Mouse (Mus musculus) left cerebral cortex, postnatal 4 days (tissue): ENCODE measurements around the gene Arhgef39. TPM values are rescaled to one million over a fixed set of nuclear protein-coding genes. Genes with fewer than 3 reads are reported as not detected.
"Not testable (repeated sequence)": the region's sequence is repeated elsewhere in the genome, so short reads cannot be mapped to it uniquely, and the experiment has no call there.

Source experiments
- DNase-seq: peaks from one replicate; pipeline ENCODE4 v3.0.0-alpha.2; 2022
- intact Hi-C: fragments of 180-260 bp; cut with DNase I; formaldehyde crosslinking; loops from one replicate; pipeline ENCODE4 v1.15.1; 2025
- total RNA-seq, 2 experiments: library from RNA; stranded (reverse); gene quantifications; 2 replicates each; pipeline ENCODE4 v1.2.3; 2021

Arhgef39 gene
- total RNA-seq, 2 experiments from 2014 or later: 3.6 to 3.8 TPM

- DNase-seq: no peak
- intact Hi-C loops: no loop called here
These were observed 9.1 kb upstream of the Arhgef39 start for GRCm38 (mm10) chr4:43508666-43508997.

DNA sequence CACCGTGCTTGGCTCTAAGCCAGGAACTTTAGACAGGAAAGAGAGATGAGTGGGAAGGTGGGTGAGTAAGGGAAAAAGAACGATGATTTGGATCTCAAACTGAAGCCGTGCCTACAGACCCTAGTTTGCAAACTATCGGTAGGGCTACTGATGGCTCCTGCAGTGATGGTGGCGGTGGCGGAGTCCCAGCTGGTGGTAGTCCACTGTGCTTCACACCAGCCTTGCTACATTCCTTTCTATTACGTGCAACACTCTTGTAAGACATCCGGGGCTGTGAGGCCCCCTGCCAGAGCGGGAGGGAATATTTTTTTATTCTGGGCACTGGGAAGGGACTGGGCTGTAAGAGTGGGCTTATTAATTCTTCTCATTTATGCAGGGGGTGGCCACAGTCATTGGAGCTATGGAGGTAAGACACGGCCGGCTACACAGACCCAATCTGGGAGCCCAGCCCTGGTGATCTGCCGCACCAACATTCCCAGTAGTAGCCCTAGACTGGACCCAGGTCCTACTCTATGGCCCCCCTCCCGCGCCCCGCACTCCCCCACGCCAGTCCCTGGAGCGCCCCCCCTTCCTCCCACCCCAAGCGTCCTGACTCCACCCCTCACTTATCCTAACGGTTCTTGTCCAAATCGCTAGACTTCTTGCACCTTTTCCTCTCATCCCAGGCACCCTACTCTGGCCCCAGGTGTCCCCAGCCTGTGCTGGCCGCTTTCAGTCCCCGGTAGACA is 8.6 kb upstream of the Arhgef39 start:
- intact Hi-C loops: no loop called here
- no peak for DNase-seq

GRCm38 (mm10) chr4:43506536-43507185 is 7.2 kb upstream of the Arhgef39 start, which contains the start of gene Car9:
Gene Car9 (plus strand): TSS chr4:43506966.
- intact Hi-C loops: no loop called here
- peak; percentile 78 for DNase-seq

DNA sequence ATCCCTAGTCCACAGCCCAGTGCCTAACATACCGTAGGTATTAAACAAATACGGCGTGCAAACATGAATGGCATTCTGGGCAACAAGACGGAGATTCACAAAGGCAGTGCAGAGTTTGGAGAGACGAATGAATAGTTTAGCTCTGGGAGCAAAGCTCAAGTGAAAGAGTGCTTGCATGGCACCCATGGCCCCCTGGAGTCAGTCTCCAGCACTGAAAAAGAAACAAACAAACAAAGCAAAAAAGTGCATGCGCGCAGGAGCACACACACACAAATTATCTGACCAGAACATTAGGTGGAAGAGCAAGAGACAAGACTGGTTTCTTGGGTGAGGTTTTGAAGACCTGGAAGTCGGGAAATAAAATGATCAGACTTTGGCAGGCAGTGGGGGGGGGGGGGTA is 6.6 kb upstream of the Arhgef39 start:
- intact Hi-C loops: no loop called here
- no peak for DNase-seq

DNA sequence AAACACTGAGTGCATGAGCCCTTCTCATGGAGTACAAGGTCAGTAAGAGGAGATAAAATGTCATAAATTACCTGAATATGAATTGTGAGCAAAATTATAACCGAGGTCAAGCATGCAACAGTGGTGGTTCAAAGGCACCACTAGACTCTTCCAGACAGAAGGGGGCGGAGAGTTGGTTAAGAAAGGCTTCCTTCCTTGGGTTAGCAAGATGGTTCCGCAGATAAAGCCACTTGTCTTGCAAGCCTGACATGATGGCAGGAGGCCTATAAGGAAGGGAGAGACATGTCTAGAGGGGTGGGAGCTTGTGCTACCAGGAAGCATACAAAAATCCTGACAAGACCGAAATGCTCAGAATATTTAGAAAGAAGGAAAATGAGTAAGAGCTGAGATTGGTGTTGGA is 4.8 kb upstream of the Arhgef39 start:
- intact Hi-C loops: no loop called here
- DNase-seq: no peak

GRCm38 (mm10) chr4:43503506-43503905 is 4.0 kb upstream of the Arhgef39 start:
- no peak for DNase-seq
- intact Hi-C loops: no loop called here

DNA sequence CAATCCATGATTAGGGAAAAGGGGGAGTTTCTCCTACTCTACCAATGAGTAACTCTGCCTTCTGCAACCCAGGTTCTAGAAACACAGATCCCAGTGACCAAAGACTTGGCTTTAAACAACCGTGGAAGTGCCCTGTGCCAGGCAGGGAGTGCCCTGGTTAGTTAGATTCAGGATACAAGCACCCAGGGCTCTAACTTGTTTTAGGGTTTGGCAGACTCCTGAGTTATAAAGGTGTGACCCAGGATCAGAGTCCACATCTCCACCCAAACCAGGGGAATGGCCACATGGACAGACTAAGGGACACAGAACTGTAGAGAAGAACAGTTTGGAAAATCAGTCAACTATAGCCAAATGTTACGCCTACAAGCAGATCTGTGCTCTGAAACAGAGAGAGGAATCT is 3.5 kb upstream of the Arhgef39 start:
- intact Hi-C loops: no loop called here
- DNase-seq: no peak

DNA sequence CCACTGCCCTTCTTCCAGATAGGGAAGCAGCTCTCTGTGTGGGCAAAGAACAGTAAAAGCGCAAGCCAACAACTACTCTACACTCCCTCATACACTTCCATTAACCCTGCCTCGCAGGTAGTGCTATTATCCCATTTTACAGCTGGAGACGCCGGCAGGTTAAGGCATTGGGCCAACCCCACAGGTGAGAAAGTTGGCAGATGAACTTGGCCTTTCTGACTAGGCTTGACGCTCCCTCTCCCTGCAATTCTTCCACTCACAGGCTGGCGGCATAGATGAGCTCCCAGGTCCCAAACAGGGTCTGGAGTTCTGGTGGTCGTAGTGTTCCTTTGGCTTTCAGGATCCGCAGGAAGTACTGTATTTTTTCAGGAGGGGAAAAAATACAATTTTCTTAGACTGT is 512 bp downstream of the Arhgef39 start:
- DNase-seq: peak; percentile 43
- intact Hi-C loops: no loop called here

- intact Hi-C loops: no loop called here
- no peak for DNase-seq
These were observed 1.5 kb downstream of the Arhgef39 start for GRCm38 (mm10) chr4:43497946-43498345.

GRCm38 (mm10) chr4:43497405-43497804 is 2.1 kb downstream of the Arhgef39 start:
- DNase-seq: no peak
- intact Hi-C loops: no loop called here

- intact Hi-C loops: no loop called here
- DNase-seq: no peak
These were observed 2.9 kb downstream of the Arhgef39 start for GRCm38 (mm10) chr4:43496587-43496986.

DNA sequence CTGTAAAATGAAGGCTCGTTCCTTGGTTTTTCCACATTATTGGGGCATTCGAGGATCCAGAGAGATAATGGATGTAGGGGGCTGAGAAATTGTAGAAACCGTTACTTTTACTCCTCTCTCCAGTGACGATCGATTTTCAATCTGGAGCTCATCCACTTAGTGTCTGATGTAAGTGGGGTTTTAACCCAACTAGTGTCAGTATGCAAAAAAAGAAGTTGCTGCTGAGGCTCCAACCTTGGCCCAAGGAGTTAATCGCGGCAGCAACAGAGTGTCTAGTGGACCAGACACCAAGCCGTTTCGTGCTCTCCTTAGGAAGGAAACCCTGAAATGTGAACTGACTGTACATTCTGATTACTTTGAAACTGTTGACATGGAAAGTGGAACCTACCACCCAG is 5.7 kb downstream of the Arhgef39 start:
- intact Hi-C loops: loop anchor here (5.0 kb wide), 1 partner anchor 52 kb away; the partner anchor contains the start of gene Tesk1

GRCm38 (mm10) chr4:43493186-43493845 is 6.2 kb downstream of the Arhgef39 start:
- intact Hi-C loops: loop anchor here (5.0 kb wide), 1 partner anchor 51 kb away; the partner anchor contains the start of gene Tesk1
- DNase-seq: peak; percentile 98

More for the DNA sequence above, 5.7 kb downstream of the Arhgef39 start:
- no peak for DNase-seq

GRCm38 (mm10) chr4:43492821-43493185 is 6.7 kb downstream of the Arhgef39 start, which contains the start of gene Ccdc107:
Gene Ccdc107 (plus strand): TSS chr4:43492900.
- peak; percentile 95 for DNase-seq
- intact Hi-C loops: loop anchor here (5.0 kb wide), 1 partner anchor 51 kb away; the partner anchor contains the start of gene Tesk1

DNA sequence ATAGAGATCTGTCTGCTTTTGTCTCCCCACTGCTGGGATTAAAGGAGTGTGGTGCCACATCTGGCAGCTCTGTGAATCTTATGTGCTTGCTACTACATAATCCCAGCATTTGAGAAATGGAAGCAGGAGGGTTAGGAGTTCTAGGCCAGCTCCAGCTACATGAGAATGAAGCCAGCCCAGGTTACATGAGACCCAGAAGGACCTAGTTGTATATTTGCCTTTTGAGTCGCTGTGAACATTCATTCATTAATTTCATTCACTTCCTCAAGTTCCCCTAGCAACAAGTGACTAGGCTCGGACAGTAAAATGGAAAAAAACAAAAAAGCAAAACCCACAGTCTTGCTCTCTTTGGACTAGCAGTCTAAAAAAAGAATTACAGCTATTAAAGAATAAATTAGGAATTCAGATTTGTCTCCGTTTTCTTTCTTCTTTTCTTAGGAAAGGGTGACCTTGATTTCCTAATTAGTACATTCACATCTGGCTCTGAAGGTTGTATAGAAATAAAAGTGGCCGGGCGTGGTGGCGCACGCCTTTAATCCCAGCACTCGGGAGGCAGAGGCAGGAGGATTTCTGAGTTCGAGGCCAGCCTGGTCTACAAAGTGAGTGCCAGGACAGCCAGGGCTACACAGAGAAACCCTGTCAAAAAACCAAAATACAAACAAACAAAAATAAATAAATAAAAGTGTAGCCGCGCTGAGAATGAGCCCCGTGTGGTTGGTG is 7.2 kb downstream of the Arhgef39 start:
- DNase-seq: no peak
- intact Hi-C loops: loop anchor here (5.0 kb wide), 1 partner anchor 50 kb away; the partner anchor contains the start of gene Tesk1

DNA sequence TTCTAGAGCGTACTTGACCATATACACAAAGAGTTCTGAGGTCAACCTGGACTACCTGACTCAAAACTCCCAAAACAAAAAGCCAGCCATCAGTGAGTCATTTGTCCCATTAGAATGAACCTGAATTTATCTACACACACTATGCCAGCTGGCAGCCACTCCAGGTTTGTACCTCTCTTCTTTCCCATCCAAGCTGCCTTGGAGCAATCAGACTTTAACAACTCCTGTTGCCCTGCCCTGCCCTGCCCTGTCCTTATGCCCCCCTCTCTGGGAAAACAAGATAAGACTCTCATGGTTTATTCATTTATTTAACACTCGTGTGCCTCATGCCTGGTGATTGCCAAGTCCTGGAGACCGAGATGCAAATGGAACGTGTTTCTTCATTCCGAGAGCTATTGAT is 8.7 kb downstream of the Arhgef39 start:
- intact Hi-C loops: loop anchor here (5.0 kb wide), 1 partner anchor 48 kb away; the partner anchor contains the start of gene Tesk1
- DNase-seq: no peak

DNA sequence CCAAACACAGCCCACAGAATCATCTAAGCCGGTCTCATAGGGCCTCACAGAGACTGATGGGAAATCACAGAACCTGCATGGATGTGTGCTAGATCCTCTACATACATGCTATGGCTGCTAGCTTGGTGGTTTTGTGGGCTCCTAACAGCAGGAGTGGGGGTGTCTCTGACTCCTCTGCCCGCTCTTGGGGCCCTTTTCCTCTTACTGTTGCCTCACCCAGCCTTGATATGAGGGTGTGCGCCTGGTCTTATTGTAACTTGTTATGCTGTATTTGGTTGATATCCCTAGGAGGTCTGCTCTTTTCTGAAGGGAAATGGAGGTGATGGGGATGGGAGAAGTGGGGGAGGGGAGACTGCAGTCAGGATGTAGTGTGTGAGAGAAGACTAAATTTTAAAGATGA is 9.9 kb downstream of the Arhgef39 start:
- intact Hi-C loops: loop anchor here (5.0 kb wide), 1 partner anchor 47 kb away; the partner anchor contains the start of gene Tesk1

GRCm38 (mm10) chr4:43485666-43486065 is 13.8 kb downstream of the Arhgef39 start:
- DNase-seq, intact Hi-C loops: not testable (repeated sequence)

More for the DNA sequence above, 9.9 kb downstream of the Arhgef39 start:
- no peak for DNase-seq

- DNase-seq: no peak
- intact Hi-C loops: no loop called here
These were observed 15.9 kb downstream of the Arhgef39 start, which contains the start of gene Sit1 for GRCm38 (mm10) chr4:43483535-43484091. Gene Sit1 (minus strand): TSS chr4:43483734.

GRCm38 (mm10) chr4:43482591-43482990 is 16.9 kb downstream of the Arhgef39 start:
- no peak for DNase-seq
- intact Hi-C loops: no loop called here
